Mouse (Mus musculus): ENCODE measurements around the gene Gtf3c1.

The Gtf3c1 gene

DNA sequence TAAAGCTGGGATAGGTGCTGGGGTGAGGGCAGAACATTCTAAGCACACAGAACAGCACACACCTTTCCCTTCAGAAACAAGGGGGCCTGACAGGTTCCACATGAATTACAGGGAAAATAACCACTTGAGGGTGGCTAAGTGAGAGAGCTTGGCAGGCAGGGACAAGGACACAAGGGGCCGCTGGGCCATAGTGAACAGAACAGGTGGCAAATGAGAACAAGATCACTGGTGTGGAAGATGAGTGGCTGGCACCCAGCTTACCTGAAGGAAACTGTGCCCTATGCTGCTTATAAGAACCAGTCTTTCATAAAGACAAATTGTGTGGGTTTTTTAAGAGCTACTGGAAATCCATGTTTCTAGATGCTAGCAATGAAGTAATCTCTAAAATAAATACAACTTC, 4.8 kb downstream of the Gtf3c1 start:
- peak; percentile 52 to 53 for DNase-seq

DNA sequence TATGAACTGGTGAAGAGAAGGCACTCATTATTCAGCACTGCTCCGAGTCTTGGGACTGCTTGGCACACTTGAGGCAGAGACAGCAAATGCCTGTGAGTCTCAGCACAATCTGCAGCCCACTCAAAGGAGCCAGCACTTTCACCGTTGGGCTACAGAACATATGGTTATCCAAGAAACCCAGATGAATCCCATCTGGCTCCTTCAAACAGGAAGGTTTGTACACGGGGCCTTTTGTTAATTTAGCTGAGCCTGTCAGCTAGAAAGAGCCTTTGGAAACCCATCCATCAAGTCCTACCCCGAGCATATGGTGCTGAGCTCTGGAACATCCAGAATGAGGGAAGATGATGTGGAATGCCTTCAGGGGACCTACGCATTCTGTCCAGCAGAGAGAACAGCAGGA, 13.5 kb downstream of the Gtf3c1 start:
- DNase-seq, result no peak

DNA sequence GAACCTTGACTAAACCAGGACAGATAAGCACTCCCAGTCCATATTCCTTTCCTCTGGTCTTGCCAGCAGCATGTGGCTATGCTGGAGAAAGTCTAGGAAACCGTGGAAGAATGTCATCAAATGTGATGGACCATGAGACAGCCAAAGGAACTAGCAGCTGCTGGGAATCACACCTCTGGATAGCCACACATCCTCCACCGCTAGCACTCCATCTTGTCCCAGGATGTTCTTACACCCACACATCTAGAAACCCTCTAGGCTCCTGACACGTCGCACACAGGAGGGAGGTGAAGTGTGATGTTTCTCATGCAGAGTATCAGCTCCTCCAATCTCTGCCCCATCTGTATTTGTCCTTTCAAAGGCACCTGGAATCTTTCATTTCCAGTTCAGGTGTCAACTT, 17.1 kb downstream of the Gtf3c1 start:
- DNase-seq, result no peak

DNA sequence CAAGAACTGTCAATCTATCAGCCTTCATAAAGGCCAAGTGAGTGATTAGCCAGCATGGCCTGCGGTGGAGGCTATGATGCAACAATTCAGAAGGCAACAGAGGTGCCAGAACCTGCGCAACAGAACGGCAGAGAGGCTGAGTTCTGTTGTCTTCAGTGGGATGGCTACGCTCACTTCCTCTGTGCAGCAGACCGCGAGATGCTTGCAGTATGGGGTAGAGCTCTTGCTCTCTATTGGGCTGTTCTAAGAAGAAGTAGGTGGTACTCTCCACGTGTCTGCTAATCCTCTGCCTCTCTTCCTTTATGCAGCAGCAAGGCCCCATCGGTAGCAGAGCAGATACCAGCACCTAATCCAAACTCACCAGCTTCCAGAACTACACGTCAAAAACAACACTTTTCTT, 27.6 kb downstream of the Gtf3c1 start:
- DNase-seq, result no peak

DNA sequence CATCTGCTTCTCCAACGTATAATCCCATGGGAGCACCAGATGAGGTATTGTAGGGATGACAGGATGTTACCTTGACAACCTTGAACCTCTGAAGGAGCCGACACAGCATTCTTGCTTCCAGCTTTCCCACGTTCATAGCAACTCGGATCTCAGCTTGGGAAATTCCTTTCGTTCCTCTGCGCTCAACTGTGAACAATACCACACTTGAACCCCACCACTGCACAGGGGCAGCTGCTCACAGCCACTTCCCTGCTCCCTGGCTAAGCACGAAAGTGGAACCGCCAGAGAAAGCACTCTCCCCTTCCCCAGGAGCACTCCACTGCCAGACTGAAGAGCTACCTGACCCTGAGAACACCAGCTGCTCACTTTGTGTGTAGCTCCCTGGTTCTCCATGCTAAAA, 28.8 kb downstream of the Gtf3c1 start:
- no peak for DNase-seq

DNA sequence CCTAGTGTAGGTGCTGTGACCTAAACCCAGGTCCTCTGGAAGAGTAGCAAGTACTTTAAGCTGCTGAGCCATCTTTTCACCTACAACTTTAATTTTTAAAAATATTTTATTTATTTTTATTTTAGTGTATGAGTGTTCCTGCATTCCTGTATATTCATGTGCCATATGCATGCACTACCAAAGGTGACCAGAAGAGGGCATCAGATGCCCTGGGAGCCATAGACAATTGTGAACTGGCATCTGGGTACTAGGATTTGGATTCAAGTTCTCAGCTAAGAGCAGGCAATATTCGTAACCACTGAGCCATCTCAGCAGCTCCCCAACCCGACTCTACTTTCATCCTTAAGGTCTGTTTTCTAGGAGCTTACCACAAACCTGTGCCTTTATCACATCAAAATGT, 32.7 kb downstream of the Gtf3c1 start:
- peak; percentile 46 to 65 for DNase-seq

DNA sequence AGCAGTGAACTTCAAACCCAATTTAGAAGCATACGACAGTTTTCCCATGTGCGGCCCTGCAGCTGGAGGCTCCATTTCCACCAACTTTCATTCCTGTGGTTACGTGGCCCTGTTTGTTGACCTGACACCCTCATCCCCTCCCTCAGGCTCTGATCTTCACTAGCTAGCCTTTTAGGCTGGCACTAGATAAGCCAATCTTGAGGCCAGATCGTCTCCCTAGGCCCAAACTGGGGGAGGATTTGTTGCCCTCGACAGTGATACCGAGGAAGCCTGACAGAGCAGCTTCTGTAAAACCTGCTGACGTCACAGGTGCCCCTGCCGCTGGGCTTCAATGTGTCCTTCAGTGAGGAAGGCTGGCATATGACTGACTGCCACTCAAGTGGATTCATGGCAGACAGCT, 36.2 kb downstream of the Gtf3c1 start:
- DNase-seq, result no peak

DNA sequence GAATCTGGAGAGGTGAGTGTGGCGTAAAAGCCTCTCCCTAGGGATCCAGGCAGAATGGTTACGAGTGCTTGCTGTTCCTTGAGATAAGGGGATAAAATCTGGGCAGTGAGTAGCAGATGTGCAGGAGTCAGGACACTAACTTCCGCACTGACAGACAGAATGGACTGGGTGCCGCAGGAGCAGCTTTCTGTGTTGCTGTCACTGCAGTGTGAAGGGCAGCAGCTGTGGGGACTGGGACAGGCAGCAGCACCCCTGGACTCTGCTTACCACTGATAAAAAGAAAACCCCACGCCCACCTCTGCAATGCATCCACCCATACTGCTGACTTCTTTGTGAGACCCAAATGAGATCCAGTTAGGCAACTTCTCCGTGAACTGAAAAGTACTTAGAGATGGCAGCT, 36.7 kb downstream of the Gtf3c1 start:
- no peak for DNase-seq

DNA sequence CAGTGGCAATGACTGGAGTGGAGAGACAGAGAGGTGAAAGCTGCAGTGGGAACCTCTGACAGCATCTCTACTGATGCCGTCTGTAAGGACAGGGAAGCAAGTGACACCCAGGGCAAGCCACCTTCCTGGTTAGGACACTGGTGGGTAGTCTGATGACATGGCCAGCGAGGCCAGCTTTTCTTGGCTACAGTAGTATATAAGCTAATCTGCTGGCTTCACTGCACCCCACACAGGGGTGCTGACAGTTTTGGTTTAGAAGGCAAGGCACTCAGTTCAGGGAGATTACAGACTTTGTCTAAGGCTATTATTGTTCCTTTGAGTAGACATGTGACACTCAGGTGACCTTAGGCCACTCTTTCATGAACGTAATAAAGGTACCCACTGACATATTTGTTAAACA, 43.9 kb downstream of the Gtf3c1 start:
- no peak for DNase-seq

DNA sequence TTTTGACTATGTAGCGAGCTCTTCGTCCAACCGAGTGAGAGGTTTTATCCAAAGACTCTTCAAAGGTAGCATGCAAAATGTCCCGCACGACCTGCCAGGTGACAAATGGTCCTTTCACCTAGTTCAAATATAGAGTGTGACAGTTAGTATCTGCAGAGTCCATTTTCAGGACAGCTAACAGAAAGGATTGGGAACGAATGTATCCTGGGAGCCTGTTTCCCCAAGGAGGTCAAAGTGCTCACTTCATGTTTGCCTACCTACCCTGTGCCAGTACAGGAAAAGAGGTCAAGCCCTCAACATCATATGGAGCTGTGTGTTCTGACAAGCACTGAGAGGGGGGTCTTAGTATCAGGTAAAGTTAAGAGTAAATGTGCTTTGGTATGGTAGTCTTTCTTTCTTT, 50.1 kb downstream of the Gtf3c1 start:
- no peak for DNase-seq

DNA sequence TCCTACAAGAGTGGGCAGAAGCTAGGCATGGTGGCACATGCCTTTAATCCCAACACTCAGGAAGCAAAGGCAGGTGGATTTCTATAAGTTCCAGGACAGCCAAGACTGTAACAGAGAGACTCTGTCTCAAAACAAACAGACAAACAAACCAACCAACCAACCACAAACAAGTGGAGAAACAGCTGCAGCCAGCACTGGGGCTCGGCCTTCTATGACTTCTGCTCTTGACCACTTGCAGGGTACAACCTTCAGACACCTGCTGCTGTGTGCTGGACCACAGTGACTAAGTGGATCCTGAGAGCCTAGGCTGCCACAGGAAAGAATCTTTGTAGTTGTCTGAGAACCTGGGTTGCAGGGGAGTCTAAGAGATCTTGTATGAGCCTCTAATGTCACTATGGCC, 58.6 kb downstream of the Gtf3c1 start:
- no peak for DNase-seq

DNA sequence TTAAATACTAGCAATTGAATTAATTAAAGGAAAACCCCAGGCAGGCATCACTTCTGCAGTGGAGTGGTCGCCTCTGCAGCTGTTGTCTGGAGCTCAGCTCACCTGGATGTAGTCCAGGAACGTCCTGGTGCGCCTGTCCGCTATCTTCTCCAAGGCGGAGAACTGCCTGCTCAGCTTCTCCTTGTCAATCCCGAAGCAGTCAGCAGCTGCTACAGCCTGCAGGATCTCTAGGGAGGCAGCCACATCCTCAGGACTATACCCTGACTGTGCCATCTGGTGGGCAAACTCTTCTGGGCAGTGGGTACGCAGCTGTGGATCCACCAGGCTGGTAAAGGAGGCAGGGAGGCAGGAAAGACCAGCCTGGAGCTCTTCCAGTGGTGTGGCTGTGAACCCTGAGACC, 62.2 kb downstream of the Gtf3c1 start:
- no peak for DNase-seq

DNA sequence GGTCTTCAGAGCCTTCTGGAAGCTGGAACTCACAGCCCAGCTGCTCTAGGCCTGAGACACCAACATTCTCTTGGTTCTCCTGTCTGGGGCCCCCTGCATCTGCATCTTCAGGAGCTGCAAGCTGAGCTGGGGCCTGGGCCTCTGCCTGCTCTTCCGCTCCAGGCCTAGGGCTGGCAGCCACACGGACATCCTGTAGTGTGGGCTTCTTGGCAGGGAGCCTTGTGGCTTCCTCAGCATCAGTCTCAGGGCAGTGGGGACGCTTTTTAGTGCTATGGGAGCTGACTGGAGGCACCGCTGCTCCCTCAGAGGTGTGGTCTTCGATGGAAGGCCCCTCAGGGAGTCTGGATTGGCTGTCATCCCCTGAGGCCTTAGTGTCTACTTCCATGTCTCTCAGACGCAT, 63.7 kb downstream of the Gtf3c1 start:
- DNase-seq, result no peak

DNA sequence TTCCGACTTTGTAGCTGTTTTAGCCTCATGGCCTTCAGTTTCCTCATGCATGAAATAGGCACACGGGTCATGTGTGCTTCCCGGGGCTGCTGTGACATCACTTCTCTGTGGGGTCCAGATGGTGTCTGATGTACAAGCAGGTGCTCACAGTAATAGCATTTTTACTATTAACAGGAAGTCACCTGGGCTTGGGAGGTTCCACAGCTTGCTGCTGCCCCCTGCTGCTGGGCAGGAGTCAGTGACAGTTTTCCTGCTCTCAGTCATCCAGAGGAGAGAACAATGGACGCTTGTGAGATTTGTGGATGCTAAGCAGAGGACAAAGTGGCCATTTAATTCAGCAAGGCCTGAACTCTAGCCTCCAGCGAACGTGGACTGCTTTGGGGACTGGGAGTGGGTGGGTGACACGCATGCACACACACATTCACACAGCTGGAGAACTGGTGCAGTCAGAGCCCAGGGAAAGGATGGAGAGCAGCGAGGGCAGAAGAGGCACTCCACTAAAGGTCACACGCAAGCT, 68.7 kb downstream of the Gtf3c1 start:
- DNase-seq, result peak; percentile 78 to 81

DNA sequence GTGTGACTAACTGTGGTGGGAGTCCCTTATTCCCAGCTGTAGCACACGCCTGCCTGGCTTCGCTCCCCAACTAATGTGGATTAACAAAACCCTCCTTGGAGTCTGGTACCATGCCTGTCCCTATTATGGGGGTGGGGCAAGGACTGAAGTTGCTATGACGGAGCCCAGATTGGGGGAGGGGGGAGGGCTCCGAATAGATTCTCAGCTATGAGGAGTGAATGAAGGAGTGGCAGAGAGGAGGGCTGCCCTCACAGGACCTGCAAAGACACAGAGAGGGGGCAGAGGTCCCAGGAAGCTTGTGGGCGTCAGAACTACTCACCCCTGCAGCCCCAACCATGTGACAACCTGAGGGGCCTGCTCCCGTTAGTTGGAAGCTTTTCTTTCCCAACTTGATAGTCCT, 69.2 kb downstream of the Gtf3c1 start:
- no peak for DNase-seq

DNA sequence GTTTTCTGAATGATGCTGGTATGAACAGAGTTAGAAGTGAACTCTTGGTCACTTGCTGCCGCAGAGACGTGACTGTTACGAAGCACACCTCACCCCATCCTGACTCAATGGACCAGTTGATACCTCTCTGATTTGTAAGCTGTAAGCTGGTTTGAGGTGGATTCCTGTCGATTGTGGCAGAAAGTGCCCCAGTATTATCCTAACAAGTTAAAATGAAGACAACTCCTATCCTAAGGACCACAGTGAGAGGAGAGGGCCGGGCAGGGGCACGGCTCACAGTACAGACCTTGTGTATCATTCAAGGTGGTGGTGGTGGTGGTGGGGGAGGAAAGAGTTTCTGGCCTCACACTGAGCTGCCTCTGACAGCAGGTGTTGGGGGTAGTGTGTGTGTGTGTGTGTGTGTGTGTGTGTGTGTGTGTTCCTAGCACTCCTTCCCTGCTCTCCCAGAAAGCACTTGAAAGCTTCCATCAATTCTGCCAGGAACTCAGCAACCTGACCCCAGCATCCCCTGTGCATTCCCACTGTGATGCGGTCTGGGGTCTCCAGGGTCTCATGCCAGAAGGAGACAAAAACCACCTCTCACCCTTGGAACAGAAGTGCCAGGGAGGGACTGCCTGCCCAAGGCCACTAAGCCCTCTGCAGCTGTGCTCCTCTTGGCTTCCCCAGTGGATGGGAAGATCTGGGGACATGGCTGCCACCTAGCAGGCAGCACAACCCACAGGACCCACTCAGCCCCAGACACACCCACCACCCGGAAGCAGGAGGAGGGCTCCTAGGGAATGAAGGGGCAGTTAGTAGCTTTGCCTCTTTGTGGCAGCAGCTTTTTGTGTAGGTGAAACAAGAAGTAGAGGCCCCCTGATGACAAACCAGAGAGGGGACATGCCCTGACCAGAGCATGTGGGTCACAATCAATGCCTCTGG, 70.1 kb downstream of the Gtf3c1 start:
- no peak for DNase-seq

DNA sequence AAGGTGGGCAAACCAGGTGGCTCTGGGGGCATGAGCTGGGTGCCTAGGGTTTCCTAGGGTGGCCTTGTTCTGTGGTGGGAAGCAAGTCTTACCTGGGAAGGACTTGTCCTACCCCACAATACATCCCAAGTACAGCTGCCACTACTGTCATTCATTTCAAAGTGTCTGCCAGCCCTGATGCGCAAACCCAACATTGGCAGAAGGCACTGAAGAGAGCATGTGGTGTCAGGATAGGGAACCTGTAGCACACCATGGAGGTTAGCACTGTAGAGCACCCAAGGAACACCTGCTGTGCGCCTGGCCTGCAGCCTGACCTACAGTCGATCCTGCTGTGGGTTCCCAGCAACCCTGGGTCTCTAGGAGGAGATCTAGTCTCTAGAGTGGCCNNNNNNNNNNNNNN, 76.6 kb downstream of the Gtf3c1 start:
- DNase-seq, result no peak

DNA sequence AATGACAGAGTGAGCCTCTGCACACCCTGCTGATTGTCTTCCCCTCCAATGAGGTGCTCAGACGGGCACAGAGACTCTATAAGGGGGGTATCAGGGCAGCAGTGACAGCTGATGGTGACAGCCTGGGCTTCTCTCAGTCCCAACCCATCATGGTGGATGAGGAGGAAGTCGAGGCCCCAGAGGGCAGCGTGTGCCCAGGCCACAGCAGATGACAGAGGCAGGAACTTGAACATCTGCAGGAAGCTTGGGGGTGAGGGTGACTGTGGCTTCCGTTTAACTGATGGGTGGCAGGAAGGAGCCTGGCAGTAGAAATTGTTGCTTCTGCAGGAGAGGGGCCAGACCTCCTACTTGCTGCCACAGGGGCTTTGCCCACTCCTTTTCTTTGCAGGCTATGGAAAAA, 77.3 kb downstream of the Gtf3c1 start:
- no peak for DNase-seq

DNA sequence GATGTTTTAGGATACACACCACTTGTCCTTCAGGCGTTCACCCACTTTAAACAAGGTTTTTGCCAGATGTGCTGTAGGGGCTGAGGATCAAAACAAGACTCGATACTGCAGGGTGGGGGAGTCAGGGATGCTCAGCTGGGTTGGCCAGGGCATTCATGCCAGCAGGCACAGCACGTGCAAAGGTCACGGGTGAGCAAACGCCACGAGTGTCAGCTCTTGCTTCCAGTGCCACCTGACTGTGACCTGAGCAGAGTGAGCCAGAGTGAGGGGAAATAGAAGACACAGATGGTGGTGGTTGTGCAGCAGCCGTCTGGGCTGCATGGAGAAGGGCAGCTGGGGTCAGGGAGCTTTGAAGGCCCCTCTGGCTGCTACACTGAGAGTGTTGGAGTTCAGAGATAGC, 81.8 kb downstream of the Gtf3c1 start:
- no peak for DNase-seq

DNA sequence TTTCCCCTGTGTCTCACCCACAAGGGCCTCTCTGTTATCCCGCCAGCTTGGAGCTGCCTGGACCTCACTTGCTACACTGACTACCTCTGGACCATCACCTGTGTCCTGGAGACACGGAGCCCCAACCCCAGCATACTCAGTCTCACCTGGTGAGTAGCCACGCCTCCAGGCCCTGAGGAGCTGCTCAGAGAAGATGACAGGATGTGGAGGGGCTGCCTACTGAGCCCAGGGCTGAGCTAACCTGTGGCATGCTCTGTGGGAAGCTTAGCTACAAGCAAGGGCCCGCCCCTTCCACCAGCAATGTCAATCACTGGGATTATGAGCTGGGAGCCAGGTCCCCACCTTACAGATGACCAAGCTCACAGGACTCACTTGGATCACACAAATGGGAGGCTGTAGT, 82.4 kb downstream of the Gtf3c1 start:
- DNase-seq, result no peak

DNA sequence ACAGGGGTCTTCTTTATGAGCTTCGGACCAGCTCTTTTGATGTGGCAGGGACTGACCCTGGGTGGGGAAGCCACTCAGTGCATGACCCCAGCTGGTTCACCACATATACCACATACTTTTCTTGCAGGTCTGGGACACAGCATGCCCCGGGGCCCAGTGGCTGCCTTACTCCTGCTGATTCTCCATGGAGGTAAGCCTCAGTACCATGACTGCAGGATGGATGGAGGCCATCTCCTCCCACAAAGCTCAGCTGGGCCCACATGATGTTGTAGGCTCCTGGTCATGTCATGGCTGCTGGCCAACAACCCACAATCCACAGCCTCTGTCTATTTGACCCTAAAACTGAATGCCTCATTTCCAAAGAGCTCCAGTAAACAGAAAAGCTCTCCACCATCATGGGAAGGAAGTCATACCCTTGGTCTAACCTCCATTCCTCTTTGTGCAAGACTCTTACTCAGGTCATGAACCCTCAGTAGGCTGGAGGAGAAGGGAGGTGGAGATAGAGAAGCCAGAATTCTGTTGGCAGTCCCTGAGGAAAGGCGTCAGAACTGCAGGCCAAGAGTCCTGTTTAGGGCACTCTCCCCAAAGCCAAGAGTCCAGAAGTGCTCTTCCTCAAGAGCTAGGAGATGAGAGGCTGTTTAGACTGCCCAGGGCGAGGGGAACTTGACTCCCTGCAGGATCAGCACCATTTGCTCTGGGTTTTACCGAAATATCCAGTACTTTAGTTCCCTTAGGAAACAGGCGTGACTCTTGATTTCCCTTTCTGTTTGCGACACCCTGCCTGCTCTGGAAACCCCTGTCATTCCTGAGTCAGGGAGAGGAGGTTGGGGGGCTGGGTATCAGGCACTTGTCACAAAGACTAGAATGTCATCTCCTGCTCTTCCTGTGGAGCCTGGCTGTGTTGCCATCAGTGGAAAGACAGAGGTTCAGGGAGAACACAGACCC, 84.6 kb downstream of the Gtf3c1 start:
- DNase-seq, result no peak

DNA sequence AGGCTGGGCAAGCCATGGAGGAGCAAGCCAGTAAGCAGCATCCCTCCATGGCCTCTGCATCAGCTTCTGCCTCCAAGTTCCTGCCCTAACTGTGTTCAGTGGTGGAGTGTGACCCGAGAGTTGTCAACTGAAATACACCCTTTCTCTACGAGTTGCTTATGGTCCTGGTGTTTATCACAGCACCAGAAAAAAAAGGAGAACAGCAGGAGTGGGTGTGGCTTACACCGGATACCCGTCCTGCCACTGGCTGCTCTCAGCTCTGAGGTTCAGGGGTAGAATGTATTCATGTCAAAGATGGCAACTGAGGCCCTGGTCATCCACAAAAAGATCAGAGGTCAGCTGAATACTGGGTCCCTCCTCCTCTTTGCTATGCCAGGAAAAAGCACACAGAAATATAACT, 87.5 kb downstream of the Gtf3c1 start:
- no peak for DNase-seq

DNA sequence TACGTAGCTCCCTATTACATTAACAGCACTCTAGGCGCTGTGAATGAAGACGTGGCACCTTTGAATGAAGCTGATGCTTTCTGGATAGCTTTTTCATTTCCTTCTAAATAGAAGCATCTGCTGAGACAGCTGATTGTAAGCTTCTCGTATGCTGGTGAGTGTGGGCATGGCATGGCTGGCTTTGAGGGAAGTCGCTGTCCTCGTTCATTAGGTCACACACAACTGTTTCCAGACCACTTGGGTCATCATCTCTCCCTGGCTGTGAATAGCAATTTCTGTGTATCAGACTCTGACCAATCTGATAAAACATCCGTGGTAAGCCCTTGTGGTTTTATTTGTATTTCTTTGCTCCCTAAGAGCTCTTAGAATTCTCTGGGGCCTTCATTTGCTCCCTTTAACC, 89.6 kb downstream of the Gtf3c1 start:
- no peak for DNase-seq

DNA sequence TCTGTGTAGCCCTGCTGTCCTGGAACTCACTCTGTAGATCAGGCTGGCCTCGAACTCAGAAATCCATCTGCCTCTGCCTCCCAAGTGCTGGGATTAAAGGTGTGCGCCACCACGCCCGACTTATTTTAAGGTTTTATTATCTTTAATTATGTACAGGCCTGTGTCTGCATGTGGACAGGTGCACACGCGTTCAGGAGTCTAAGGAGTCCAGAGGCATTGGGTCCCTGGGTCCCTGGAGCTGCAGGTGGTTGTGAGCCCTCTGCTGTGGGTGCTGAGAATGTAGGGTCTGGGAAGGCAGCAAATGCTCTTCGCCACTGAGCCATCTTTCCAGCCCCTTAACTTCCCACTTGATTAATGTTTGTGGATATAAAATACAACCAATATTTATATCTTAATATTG, 92.1 kb downstream of the Gtf3c1 start:
- no peak for DNase-seq
